Mouse (Mus musculus) erythroblast, embryonic 14.5 days (primary cell): ENCODE results near the gene Lrrc15. TPM values are rescaled to one million over a fixed set of nuclear protein-coding genes. Genes with fewer than 3 reads are reported as not detected.

Experiments used
- H3K27me3 ChIP-seq: 2 replicates; pipeline ENCODE4 v1.6.1; 2012; ENCODE audit warnings: inconsistent platforms; ENCODE audit not compliant: control insufficient read depth
- H3K36me3 ChIP-seq: 2 replicates; pipeline ENCODE4 v1.6.1; 2012; ENCODE audit warnings: mild to moderate bottlenecking, inconsistent platforms; ENCODE audit not compliant: control insufficient read depth
- H3K4me1 ChIP-seq: 2 replicates; pipeline ENCODE4 v1.6.1; 2012; ENCODE audit warnings: inconsistent platforms; ENCODE audit not compliant: control insufficient read depth
- H3K4me3 ChIP-seq: replicated peaks from 2 replicates; pipeline ENCODE3; 2012; ENCODE audit warnings: moderate library complexity, mild to moderate bottlenecking, inconsistent platforms
- H3K9me3 ChIP-seq: 2 replicates; pipeline ENCODE4 v1.6.1; 2012; ENCODE audit warnings: low read length, inconsistent platforms, mixed read lengths; ENCODE audit not compliant: control insufficient read depth
- GATA1 ChIP-seq: IDR thresholded peaks from 2 replicates; pipeline ENCODE4 v1.6.1; 2012; ENCODE audit warnings: low read length, inconsistent platforms, mixed read lengths
- TAL1 ChIP-seq: IDR thresholded peaks from 3 replicates; pipeline ENCODE4 v1.6.1; 2012; ENCODE audit warnings: low read length, inconsistent platforms, mixed read lengths
- polyA plus RNA-seq: library from polyadenylated mRNA; stranded (reverse); fragments of >175 nt; gene quantifications from 2 replicates; pipeline ENCODE4 v1.2.3, GENCODE M21; 2012

The Lrrc15 gene
- polyA plus RNA-seq, 1 experiment = not detected

- Histone ChIP-seq H3K27me3 (0 out of 2 replicates have a peak, but pooled peaks cover 4% of the 10 kb centered on the region), H3K9me3 (no peaks in the 10 kb centered on the region), H3K36me3 (no peaks in the 10 kb centered on the region; the same call in 1 of the 2 replicates), H3K4me1 (peaks cover 8% of the 10 kb centered on the region), H3K4me3 (no peak overlapping the region)
- no peak for TF ChIP-seq TAL1
- TF ChIP-seq GATA1 = no peak
These were observed 29.2 kb downstream of the Lrrc15 start for GRCm38 (mm10) chr16:30253900-30254299.

DNA sequence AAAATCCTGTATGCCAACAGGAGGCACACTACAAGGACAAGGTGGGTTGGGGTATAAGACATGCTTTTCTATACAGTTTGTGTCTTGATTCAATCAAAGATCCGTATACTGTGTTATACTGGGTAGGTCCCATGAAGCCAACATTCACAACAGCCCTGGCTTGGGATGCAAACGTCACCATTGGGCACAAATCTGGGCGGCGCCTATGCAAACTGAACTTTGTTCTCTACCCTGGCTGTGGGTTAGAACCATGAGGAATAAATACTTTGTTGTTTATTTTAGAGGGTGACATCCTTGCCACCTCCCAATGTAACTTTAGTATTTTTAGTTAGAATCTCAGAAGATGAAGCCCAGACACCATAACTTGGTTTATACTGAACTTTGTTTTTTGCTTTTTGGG lies 29.7 kb downstream of the Lrrc15 start:
- Histone ChIP-seq H3K36me3 (no peaks in the 10 kb centered on the region; the same call in 1 of the 2 replicates), H3K4me1 (peaks cover 8% of the 10 kb centered on the region), H3K4me3 (no peak overlapping the region), H3K27me3 (0 out of 2 replicates have a peak, but pooled peaks cover 4% of the 10 kb centered on the region), H3K9me3 (no peaks in the 10 kb centered on the region)
- no peak for TF ChIP-seq TAL1
- no peak for TF ChIP-seq GATA1

- TF ChIP-seq TAL1 (no peak), GATA1 (no peak)
- Histone ChIP-seq H3K27me3 (0 out of 2 replicates have a peak, but pooled peaks cover 4% of the 10 kb centered on the region), H3K9me3 (no peaks in the 10 kb centered on the region), H3K36me3 (no peaks in the 10 kb centered on the region; the same call in 1 of the 2 replicates), H3K4me1 (peaks cover 8% of the 10 kb centered on the region), H3K4me3 (peak overlapping the region; percentile 2)
These were observed 31.0 kb downstream of the Lrrc15 start for GRCm38 (mm10) chr16:30252003-30252418.

DNA sequence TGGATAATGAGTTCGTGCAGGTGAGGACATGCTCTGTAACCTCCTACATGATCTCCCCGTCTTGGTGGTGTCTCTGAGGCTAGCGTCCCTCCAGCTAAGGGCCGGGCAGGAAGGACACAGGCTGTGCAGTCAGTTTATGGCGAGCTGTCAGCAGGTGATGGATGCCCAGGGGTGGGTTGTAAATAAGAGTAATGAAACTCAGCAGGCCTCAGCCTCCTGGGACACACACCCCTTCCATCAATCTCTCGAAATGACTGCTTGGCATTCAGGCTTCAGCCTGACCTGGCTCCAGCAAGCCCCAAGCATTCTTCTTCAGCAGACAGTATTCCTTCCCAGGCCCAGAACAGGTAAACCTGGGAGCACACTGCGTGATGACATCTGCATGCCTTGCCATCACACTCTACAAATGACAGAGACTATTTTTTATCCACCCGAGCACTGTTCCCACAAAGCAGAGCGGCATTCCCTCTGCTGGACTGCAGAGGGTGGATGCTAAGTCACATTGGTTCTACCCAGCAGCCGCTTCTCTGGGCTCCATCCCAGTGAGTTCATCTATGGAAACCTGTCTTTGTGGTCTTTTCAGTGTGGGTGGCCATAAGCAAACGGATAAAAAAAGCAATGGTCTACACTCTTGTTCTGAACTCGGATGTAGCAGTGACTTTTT lies 38.9 kb downstream of the Lrrc15 start:
- Histone ChIP-seq H3K36me3 (no peaks in the 10 kb centered on the region), H3K27me3 (no peaks in the 10 kb centered on the region), H3K4me3 (no peak overlapping the region), H3K9me3 (peaks cover 5% of the 10 kb centered on the region; the same call in 1 of the 2 replicates), H3K4me1 (no peaks in the 10 kb centered on the region)
- TF ChIP-seq TAL1 = no peak
- no peak for TF ChIP-seq GATA1

- H3K27me3 ChIP-seq = peaks cover 11% of the 10 kb centered on the region
- H3K4me1 ChIP-seq = no peaks in the 10 kb centered on the region
- no peak for TF ChIP-seq TAL1
- TF ChIP-seq GATA1 = no peak
- H3K36me3 ChIP-seq = no peaks in the 10 kb centered on the region
- peaks cover 3% of the 10 kb centered on the region; the same call in 1 of the 2 replicates for H3K9me3 ChIP-seq
- H3K4me3 ChIP-seq = no peak overlapping the region
These were observed 41.4 kb downstream of the Lrrc15 start for GRCm38 (mm10) chr16:30241623-30242022.

- H3K4me1 ChIP-seq = peaks cover 2% of the 10 kb centered on the region
These were observed 44.3 kb downstream of the Lrrc15 start for GRCm38 (mm10) chr16:30238791-30239190.

GRCm38 (mm10) chr16:30236091-30236699 lies 46.9 kb downstream of the Lrrc15 start:
- no peak for TF ChIP-seq TAL1
- TF ChIP-seq GATA1 = no peak
- H3K9me3 ChIP-seq = no peaks in the 10 kb centered on the region
- H3K36me3 ChIP-seq = no peaks in the 10 kb centered on the region
- H3K4me1 ChIP-seq = peaks cover 2% of the 10 kb centered on the region
- peaks cover 36% of the 10 kb centered on the region for H3K27me3 ChIP-seq
- peak overlapping the region; percentile 24 for H3K4me3 ChIP-seq

More at GRCm38 (mm10) chr16:30238791-30239190, 44.3 kb downstream of the Lrrc15 start:
- Histone ChIP-seq H3K36me3 (no peaks in the 10 kb centered on the region), H3K4me3 (no peak overlapping the region), H3K27me3 (peaks cover 36% of the 10 kb centered on the region), H3K9me3 (no peaks in the 10 kb centered on the region)
- TF ChIP-seq TAL1 (no peak), GATA1 (no peak)

- H3K4me3 ChIP-seq = no peak overlapping the region
- H3K27me3 ChIP-seq = peaks cover 36% of the 10 kb centered on the region
- TF ChIP-seq GATA1 (no peak), TAL1 (no peak)
- no peaks in the 10 kb centered on the region for H3K9me3 ChIP-seq
- no peaks in the 10 kb centered on the region for H3K36me3 ChIP-seq
- H3K4me1 ChIP-seq = peaks cover 2% of the 10 kb centered on the region
These were observed 47.5 kb downstream of the Lrrc15 start for GRCm38 (mm10) chr16:30235577-30235976.

GRCm38 (mm10) chr16:30234636-30235546 lies 48.2 kb downstream of the Lrrc15 start:
- TF ChIP-seq GATA1 (no peak), TAL1 (no peak)

More at GRCm38 (mm10) chr16:30234636-30235546, 48.2 kb downstream of the Lrrc15 start:
- Histone ChIP-seq H3K27me3 (peaks cover 36% of the 10 kb centered on the region), H3K36me3 (no peaks in the 10 kb centered on the region), H3K4me3 (no peak overlapping the region), H3K4me1 (peaks cover 2% of the 10 kb centered on the region), H3K9me3 (no peaks in the 10 kb centered on the region)
